Mouse (Mus musculus) kidney, embryonic 14.5 days (tissue): Measurements from ENCODE around the gene Lrrc34. TPM values are rescaled to one million over a fixed set of nuclear protein-coding genes. Genes with fewer than 3 reads are reported as not detected.
A peak's percentile ranks its signal among the peaks of the same experiment; 100 is the strongest.

Source experiments
- ATAC-seq: fragments of 200-750 bp; cut with Nextera tagmentation; 2 replicates; pipeline ENCODE4 v1.8.0; 2017; ENCODE audit warnings: moderate number of reproducible peaks, mild to moderate bottlenecking, moderate TSS enrichment, moderate library complexity; ENCODE audit not compliant: low FRiP score, low TSS enrichment
- H3K27ac ChIP-seq: fragments of 300-500 bp; sonication (generic); 2 replicates; pipeline ENCODE4 v1.5.1; 2014; ENCODE audit warnings: low read depth, mild to moderate bottlenecking, low read length, moderate library complexity, mixed read lengths
- H3K27me3 ChIP-seq: fragments of 300-500 bp; sonication (generic); 2 replicates; pipeline ENCODE4 v1.6.1; 2014; ENCODE audit warnings: mild to moderate bottlenecking, low read length; ENCODE audit not compliant: control insufficient read depth, insufficient read depth
- H3K36me3 ChIP-seq: fragments of 300-500 bp; sonication (generic); 2 replicates; pipeline ENCODE4 v1.6.1; 2014; ENCODE audit warnings: low read length, mixed read lengths; ENCODE audit not compliant: control insufficient read depth, insufficient read depth
- H3K4me1 ChIP-seq: fragments of 300-500 bp; sonication (generic); 2 replicates; pipeline ENCODE4 v1.6.1; 2014; ENCODE audit warnings: low read length, mixed read lengths; ENCODE audit not compliant: control insufficient read depth, insufficient read depth
- H3K4me2 ChIP-seq: fragments of 300-500 bp; sonication (generic); replicated peaks from 2 replicates; pipeline ENCODE4 v1.6.1; 2014; ENCODE audit warnings: low read depth, mild to moderate bottlenecking, low read length
- H3K4me3 ChIP-seq: fragments of 300-500 bp; sonication (generic); 2 replicates; pipeline ENCODE4 v1.5.1; 2014; ENCODE audit warnings: mild to moderate bottlenecking, low read length
- H3K9ac ChIP-seq: fragments of 300-500 bp; sonication (generic); 2 replicates; pipeline ENCODE4 v1.6.1; 2014; ENCODE audit warnings: low read depth, mild to moderate bottlenecking, low read length, moderate library complexity
- H3K9me3 ChIP-seq: fragments of 300-500 bp; sonication (generic); 2 replicates; pipeline ENCODE4 v1.6.1; 2016; ENCODE audit warnings: low read length; ENCODE audit not compliant: control insufficient read depth
- WGBS: fragments of 180-500 bp; shearing (Covaris S2); extraction: QIAGEN DNeasy Blood & Tissue Kit; methylation state at CpG from one replicate; pipeline ENCODE4 v1.1.7; 2014; 5-methylcytosine and 5-hydroxymethylcytosine counted together
- polyA plus RNA-seq: library from polyadenylated mRNA; unstranded; fragments of >200 nt; fragmentation: Nextera tagmentation; extraction: Ambion mirVana; gene quantifications from 2 replicates; pipeline ENCODE4 v1.2.1, GENCODE M21; 2014

Lrrc34 gene
- polyA plus RNA-seq: 1.9 and 2.5 TPM in 2 replicates

GRCm38 (mm10) chr3:30647440-30648090 is at the start of gene Lrrc34:
TSS of gene Lrrc34 (minus strand) at chr3:30647869.
- Histone ChIP-seq H3K4me1 (no peaks in the 10 kb centered on the region), H3K27ac (no peak within 1 kb of the TSS), H3K9me3 (no peaks in the 10 kb centered on the region), H3K4me2 (peak within 1 kb of the TSS; percentile 53), H3K9ac (peak within 1 kb of the TSS; percentile 49), H3K36me3 (no peaks in the 10 kb centered on the region), H3K4me3 (peak within 1 kb of the TSS; percentile 32), H3K27me3 (peaks cover 11% of the 10 kb centered on the region; the same call in 1 of the 2 replicates)
- WGBS: 1% methylated on average over 25 of the region's 25 CpGs
- peak; percentile 96 for ATAC-seq

GRCm38 (mm10) chr3:30696346-30696745 is 48.7 kb upstream of the Lrrc34 start:
- ATAC-seq: peak; percentile 84
- WGBS: 14% methylated on average over 2 of the region's 2 CpGs

DNA sequence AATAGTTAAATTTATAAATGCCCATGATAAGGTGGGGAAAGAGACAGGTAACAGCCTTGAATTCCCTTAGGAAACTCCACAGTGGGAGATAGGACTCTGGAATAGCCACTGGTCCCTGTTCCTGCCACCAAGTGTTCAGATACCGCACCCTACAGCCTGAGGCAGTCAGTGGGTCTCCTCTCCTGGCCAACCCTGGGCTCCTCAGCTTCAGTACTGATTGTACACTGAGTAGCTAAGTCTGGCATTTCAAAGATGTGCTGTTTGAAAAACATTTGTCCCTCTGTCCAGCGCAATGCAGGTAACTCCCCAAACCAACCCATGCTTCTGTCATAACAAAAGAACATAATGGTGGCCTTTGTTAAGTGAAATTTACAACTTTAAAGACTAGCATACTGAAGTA is 48.0 kb upstream of the Lrrc34 start:
- Histone ChIP-seq H3K36me3 (no peaks in the 10 kb centered on the region), H3K27ac (no peak overlapping the region), H3K27me3 (no peaks in the 10 kb centered on the region), H3K4me2 (no peak overlapping the region), H3K9me3 (no peaks in the 10 kb centered on the region), H3K9ac (no peak overlapping the region), H3K4me1 (no peaks in the 10 kb centered on the region), H3K4me3 (no peak overlapping the region)
- ATAC-seq: no peak
- WGBS: 88% methylated on average over 2 of the region's 2 CpGs

More at GRCm38 (mm10) chr3:30696346-30696745, 48.7 kb upstream of the Lrrc34 start:
- Histone ChIP-seq H3K9ac (no peak overlapping the region), H3K4me1 (no peaks in the 10 kb centered on the region), H3K4me2 (no peak overlapping the region), H3K27me3 (no peaks in the 10 kb centered on the region), H3K9me3 (no peaks in the 10 kb centered on the region), H3K36me3 (no peaks in the 10 kb centered on the region), H3K4me3 (no peak overlapping the region), H3K27ac (no peak overlapping the region)

GRCm38 (mm10) chr3:30690976-30691375 is 43.3 kb upstream of the Lrrc34 start:
- H3K27me3 ChIP-seq: no peaks in the 10 kb centered on the region
- no peak overlapping the region for H3K4me2 ChIP-seq
- H3K4me3 ChIP-seq: no peak overlapping the region
- H3K27ac ChIP-seq: no peak overlapping the region
- H3K9ac ChIP-seq: no peak overlapping the region
- 66% methylated on average over 7 of the region's 7 CpGs for WGBS
- ATAC-seq: no peak
- no peaks in the 10 kb centered on the region for H3K9me3 ChIP-seq
- no peaks in the 10 kb centered on the region for H3K4me1 ChIP-seq
- H3K36me3 ChIP-seq: no peaks in the 10 kb centered on the region

- no peaks in the 10 kb centered on the region for H3K4me1 ChIP-seq
- no peak overlapping the region for H3K27ac ChIP-seq
- no peaks in the 10 kb centered on the region for H3K9me3 ChIP-seq
- H3K27me3 ChIP-seq: no peaks in the 10 kb centered on the region
- H3K36me3 ChIP-seq: no peaks in the 10 kb centered on the region
- 70% methylated on average over 3 of the region's 3 CpGs for WGBS
- H3K4me2 ChIP-seq: no peak overlapping the region
- no peak for ATAC-seq
- H3K9ac ChIP-seq: no peak overlapping the region
- no peak overlapping the region for H3K4me3 ChIP-seq
Observed at GRCm38 (mm10) chr3:30687216-30687615, 39.5 kb upstream of the Lrrc34 start.

DNA sequence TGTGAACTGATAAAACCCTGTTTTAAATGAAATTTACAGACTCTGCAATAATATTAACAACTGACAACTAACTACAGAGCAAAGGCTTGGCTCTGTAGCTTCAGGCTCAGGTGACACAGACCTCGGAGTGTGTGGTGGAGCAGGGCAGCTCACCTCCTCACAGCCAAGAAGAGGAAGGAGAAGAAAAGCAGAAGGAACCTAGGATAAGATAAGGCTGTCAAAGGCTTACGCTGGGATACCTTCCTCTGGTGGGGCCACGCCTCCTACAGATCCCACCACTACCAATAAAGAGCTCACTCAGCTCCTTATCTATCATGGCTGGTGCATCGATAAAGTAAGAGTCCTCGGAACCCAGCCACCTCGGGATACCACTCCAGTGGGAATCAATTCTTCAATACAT is 35.5 kb upstream of the Lrrc34 start:
- no peaks in the 10 kb centered on the region for H3K4me1 ChIP-seq
- no peak for ATAC-seq
- H3K36me3 ChIP-seq: no peaks in the 10 kb centered on the region
- no peak overlapping the region for H3K27ac ChIP-seq
- H3K4me3 ChIP-seq: no peak overlapping the region
- no peaks in the 10 kb centered on the region for H3K9me3 ChIP-seq
- no peaks in the 10 kb centered on the region for H3K27me3 ChIP-seq
- no peak overlapping the region for H3K9ac ChIP-seq
- H3K4me2 ChIP-seq: no peak overlapping the region
- 93% methylated on average over 6 of the region's 6 CpGs for WGBS

DNA sequence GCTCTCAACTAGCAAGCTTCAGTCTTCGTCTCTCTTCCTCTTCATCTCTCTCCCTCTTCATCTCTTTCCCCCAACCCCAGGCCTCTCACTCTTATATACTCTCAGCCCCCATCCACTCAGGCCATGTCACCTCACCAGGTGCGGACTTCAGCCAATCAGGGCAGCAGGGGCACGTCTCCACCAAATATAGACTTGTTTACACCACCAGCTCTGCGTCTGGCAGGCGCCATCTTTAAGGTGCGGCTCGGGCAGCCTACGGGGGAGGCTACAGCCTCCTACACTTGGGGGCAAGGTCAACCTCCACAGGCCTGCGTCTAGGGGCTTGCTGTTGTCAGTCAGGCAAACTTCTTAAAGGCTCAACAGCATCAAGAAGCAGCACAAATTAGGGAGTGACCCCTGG is 10.8 kb upstream of the Lrrc34 start:
- no peak overlapping the region for H3K9ac ChIP-seq
- ATAC-seq: no peak
- H3K4me1 ChIP-seq: no peaks in the 10 kb centered on the region
- no peaks in the 10 kb centered on the region for H3K27me3 ChIP-seq
- H3K9me3 ChIP-seq: no peaks in the 10 kb centered on the region
- H3K27ac ChIP-seq: no peak overlapping the region
- 74% methylated on average over 9 of the region's 9 CpGs for WGBS
- H3K4me2 ChIP-seq: no peak overlapping the region
- H3K36me3 ChIP-seq: no peaks in the 10 kb centered on the region
- H3K4me3 ChIP-seq: no peak overlapping the region

DNA sequence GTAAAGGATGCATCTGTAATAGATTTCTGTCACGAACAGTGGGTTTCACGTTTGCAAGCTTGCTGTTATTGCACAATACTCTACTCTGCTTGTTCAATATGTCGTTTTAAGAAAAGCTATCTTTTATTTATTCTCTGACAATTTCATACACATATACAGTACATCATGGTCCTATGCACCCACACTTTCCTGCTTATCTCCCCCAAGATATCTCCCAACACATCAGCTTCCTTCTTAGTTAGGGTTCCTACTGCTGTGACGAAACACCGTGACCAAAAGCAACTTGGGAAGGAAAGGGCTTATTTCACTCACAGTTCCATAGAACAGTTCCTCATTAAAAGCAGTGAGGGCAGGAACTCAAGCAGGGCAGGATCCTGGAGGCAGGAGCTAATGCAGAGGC is 8.3 kb upstream of the Lrrc34 start:
- H3K36me3 ChIP-seq: no peaks in the 10 kb centered on the region
- H3K4me3 ChIP-seq: no peak overlapping the region
- 85% methylated on average over 5 of the region's 5 CpGs for WGBS
- no peak for ATAC-seq
- H3K4me1 ChIP-seq: no peaks in the 10 kb centered on the region
- no peak overlapping the region for H3K4me2 ChIP-seq
- no peaks in the 10 kb centered on the region for H3K9me3 ChIP-seq
- H3K27me3 ChIP-seq: peaks cover under 1% of the 10 kb centered on the region; the same call in 1 of the 2 replicates
- no peak overlapping the region for H3K9ac ChIP-seq
- no peak overlapping the region for H3K27ac ChIP-seq

DNA sequence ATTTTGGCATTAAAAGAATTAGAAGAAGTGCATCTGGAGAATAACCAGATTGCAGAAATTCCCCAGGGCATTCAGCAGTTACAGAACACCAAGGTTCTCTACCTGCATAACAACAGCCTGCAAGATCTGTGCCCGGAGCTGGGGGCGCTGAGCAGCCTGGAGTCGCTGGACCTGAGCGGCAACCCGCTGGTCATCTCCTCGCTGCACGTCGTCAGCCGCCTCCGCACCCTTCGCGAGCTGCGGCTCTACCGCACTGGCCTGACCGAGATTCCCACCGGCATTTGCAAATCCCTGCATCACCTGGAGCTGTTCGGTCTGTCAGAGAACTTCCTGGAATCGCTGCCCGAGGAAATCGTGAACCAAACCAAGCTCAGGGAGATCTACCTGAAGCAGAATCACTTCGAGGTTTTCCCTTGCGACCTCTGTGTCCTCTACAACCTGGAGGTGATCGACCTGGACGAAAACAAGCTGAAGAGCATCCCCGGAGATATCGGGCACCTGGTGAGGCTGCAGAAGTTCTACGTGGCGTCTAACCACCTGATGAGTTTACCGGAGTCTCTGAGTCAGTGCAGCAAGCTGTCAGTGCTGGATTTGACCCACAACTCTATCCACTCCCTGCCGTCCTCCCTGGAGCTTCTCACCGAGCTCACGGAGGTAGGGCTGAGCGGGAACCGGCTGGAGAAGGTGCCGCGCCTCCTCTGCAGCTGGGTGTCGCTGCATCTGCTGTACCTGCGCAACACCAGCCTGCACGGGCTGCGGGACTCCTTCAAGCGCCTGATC is 2.6 kb upstream of the Lrrc34 start:
- peak; percentile 60; the same call in 1 of the 2 replicates for ATAC-seq

More for the DNA sequence above, 2.6 kb upstream of the Lrrc34 start:
- no peak overlapping the region for H3K27ac ChIP-seq
- H3K36me3 ChIP-seq: no peaks in the 10 kb centered on the region
- H3K9me3 ChIP-seq: no peaks in the 10 kb centered on the region
- H3K4me3 ChIP-seq: peak overlapping the region; percentile 35
- peak overlapping the region; percentile 55 for H3K4me2 ChIP-seq
- peaks cover 11% of the 10 kb centered on the region; the same call in 1 of the 2 replicates for H3K27me3 ChIP-seq
- under 1% methylated on average over 41 of the region's 41 CpGs for WGBS
- H3K4me1 ChIP-seq: no peaks in the 10 kb centered on the region
- H3K9ac ChIP-seq: peak overlapping the region; percentile 3; the same call in 1 of the 2 replicates
